Mouse (Mus musculus): ENCODE data around the gene Aplf. TPM values are rescaled to one million over a fixed set of nuclear protein-coding genes. Genes with fewer than 3 reads are reported as not detected.

Aplf gene
- polyA plus RNA-seq, 1 experiment from 2014 or later: 8.5 TPM

DNA sequence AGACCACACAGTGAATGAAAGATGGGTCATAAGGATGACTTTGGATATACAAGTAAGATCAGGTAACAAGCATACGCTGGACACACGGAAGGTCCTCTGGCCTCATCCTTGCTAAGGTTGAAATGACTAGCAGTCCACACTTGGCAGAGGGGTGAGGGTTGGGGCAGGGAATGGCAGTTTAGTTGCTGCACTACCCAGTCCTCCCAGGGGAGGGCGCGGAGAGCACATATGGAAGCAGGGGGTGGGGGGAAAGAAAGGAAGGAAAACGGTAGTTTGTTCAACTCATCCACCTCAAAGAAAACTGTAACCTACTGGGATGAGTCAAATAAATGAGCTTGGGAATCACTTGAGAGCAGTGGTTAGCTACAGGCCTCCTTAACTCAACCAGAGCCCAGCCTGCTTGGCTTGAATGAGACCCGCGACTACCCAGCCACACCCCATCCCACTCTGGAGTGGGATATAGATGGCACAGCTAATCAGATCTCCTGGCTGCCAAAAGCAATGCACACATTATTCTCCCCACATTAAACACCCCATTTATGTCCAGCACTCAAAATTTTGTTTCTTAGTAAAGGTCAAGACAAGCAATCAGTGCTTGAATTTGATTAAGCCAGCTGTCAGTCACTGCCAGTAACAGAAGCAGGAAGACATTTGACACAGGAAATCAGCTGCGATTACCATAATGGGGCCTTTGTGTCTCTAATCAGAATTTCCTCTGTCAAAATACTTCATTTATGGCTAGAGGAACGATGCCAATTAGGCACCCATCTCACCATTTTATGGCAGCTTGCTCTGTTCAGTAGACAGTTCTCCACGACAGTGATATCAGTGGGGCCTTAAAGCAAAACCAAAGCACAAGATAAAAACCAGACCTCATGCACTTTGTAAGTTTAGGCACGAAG is 56.9 kb downstream of the Aplf start:
- ATAC-seq: no peak
- H3K4me1 ChIP-seq (ENCODE audit: control insufficient read depth, insufficient read depth, low read depth, low read length): no peaks in the 10 kb centered on the region

DNA sequence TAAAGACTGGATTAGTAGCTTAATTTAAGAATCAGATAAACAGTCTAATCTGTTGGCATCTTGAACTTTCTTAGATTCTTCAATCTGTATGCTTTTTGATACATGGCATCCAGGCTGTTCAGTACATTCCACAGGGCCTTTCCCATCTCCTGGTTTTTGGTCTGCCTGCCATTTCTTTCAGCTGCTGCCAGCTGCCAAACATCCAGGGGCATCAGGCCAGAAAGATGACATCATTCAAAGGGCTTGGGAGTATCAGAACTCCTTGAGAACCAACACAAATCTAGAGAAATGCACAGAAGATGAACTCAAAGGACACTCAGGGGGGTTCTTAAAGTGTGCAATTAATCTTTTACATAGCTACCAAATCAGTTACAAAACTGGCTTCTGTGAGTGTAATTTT is 72.2 kb downstream of the Aplf start:
- no peak for ATAC-seq
- H3K4me1 ChIP-seq (ENCODE audit: control insufficient read depth, insufficient read depth, low read depth, low read length): peaks cover 4% of the 10 kb centered on the region
- H3K9ac ChIP-seq (ENCODE audit: low read depth, low read length): no peak overlapping the region
- H3K27me3 ChIP-seq (replicated peaks; ENCODE audit: control insufficient read depth, insufficient read depth, low read length): no peaks in the 10 kb centered on the region
- H3K27ac ChIP-seq (ENCODE audit: low read depth, low read length): no peak overlapping the region
- H3K4me3 ChIP-seq (ENCODE audit: low read length): no peak overlapping the region
- no peak overlapping the region for H3K4me2 ChIP-seq (ENCODE audit: low read length)
- H3K9me3 ChIP-seq (ENCODE audit: control insufficient read depth, low read length): no peaks in the 10 kb centered on the region
- no peaks in the 10 kb centered on the region for H3K36me3 ChIP-seq (ENCODE audit: control insufficient read depth, insufficient read depth, low read length)

More for the DNA sequence above, 56.9 kb downstream of the Aplf start:
- no peaks in the 10 kb centered on the region for H3K27me3 ChIP-seq (replicated peaks; ENCODE audit: control insufficient read depth, insufficient read depth, low read length)
- no peaks in the 10 kb centered on the region for H3K36me3 ChIP-seq (ENCODE audit: control insufficient read depth, insufficient read depth, low read length)
- H3K27ac ChIP-seq (ENCODE audit: low read depth, low read length): no peak overlapping the region
- WGBS: 58% methylated on average over 11 of the region's 11 CpGs
- no peaks in the 10 kb centered on the region for H3K9me3 ChIP-seq (ENCODE audit: control insufficient read depth, low read length)
- no peak overlapping the region for H3K4me2 ChIP-seq (ENCODE audit: low read length)
- H3K4me3 ChIP-seq (ENCODE audit: low read length): no peak overlapping the region
- no peak overlapping the region for H3K9ac ChIP-seq (ENCODE audit: low read depth, low read length)

GRCm38 (mm10) chr6:87597116-87597833 is 74.7 kb downstream of the Aplf start:
- Histone ChIP-seq H3K27ac (ENCODE audit: low read depth, low read length) (peak overlapping the region; percentile 47), H3K9me3 (ENCODE audit: control insufficient read depth, low read length) (no peaks in the 10 kb centered on the region), H3K4me3 (ENCODE audit: low read length) (no peak overlapping the region), H3K9ac (ENCODE audit: low read depth, low read length) (no peak overlapping the region), H3K36me3 (ENCODE audit: control insufficient read depth, insufficient read depth, low read length) (no peaks in the 10 kb centered on the region), H3K4me2 (ENCODE audit: low read length) (no peak overlapping the region; the same call in 1 of the 2 replicates), H3K4me1 (ENCODE audit: control insufficient read depth, insufficient read depth, low read depth, low read length) (peaks cover 4% of the 10 kb centered on the region), H3K27me3 (replicated peaks; ENCODE audit: control insufficient read depth, insufficient read depth, low read length) (no peaks in the 10 kb centered on the region)
- peak; percentile 97 for ATAC-seq
- WGBS: 29% methylated on average over 10 of the region's 10 CpGs

GRCm38 (mm10) chr6:87594188-87594587 is 77.8 kb downstream of the Aplf start:
- H3K4me3 ChIP-seq (ENCODE audit: low read length): no peak overlapping the region
- 85% methylated on average over 6 of the region's 6 CpGs for WGBS
- no peak overlapping the region for H3K4me2 ChIP-seq (ENCODE audit: low read length)
- no peak overlapping the region for H3K27ac ChIP-seq (ENCODE audit: low read depth, low read length)
- no peak overlapping the region for H3K9ac ChIP-seq (ENCODE audit: low read depth, low read length)
- peaks cover 9% of the 10 kb centered on the region for H3K4me1 ChIP-seq (ENCODE audit: control insufficient read depth, insufficient read depth, low read depth, low read length)
- no peaks in the 10 kb centered on the region; the same call in 1 of the 2 replicates for H3K27me3 ChIP-seq (replicated peaks; ENCODE audit: control insufficient read depth, insufficient read depth, low read length)
- ATAC-seq: no peak
- no peaks in the 10 kb centered on the region for H3K9me3 ChIP-seq (ENCODE audit: control insufficient read depth, low read length)
- H3K36me3 ChIP-seq (ENCODE audit: control insufficient read depth, insufficient read depth, low read length): no peaks in the 10 kb centered on the region

DNA sequence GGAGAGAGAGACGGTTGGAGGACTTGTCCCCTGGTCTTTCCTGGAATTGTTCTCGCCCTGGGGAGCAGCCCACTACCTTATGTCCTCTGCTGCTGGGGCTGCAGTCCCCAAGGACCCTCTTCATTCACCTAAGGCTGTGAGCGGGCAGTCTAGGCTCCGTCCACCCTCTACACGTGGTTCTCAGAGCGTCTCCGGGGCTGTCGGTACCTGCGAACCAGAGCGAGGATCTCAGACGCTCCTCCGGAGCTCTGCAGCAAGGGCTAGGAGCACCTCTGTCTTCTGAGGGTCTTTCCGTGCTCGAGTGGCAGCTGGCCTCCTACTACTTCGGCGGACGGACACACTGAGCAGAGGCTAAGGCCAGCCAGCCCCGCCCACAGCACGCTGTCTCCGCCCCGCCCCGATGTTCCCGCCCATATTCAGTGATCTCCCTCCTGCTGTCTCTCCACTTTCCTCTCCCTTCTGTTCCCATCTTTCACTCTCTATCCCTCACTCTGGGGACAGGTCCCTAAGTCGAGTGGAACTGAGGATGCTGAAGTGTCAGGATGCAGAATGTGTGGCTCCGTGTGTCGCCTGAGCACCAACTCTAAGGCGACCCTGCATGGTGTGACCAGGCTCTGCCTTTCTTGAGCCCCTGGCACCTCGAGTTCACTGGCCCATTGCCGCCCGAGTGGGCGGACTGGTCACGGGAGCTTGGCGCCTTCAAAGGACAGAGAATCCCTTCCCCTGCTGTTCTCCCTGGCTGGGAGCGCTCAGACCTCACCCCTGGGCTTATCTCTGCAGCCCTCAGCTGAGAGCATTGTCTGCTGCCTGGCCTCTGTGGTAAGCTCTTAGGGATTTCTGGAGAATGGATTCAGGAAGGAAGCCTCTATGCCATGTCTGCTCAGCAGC is 81.4 kb downstream of the Aplf start, which contains the start of gene Prokr1:
TSS of gene Prokr1 (minus strand) at position 350 of the 888 bp plus-strand sequence.
- Histone ChIP-seq H3K9ac (ENCODE audit: low read depth, low read length) (peak within 1 kb of the TSS; percentile 59), H3K36me3 (ENCODE audit: control insufficient read depth, insufficient read depth, low read length) (no peaks in the 10 kb centered on the region), H3K4me1 (ENCODE audit: control insufficient read depth, insufficient read depth, low read depth, low read length) (peaks cover 5% of the 10 kb centered on the region), H3K4me2 (ENCODE audit: low read length) (peak within 1 kb of the TSS; percentile 92), H3K4me3 (ENCODE audit: low read length) (peak within 1 kb of the TSS; percentile 50), H3K27ac (ENCODE audit: low read depth, low read length) (peak within 1 kb of the TSS; percentile 18; the same call in 1 of the 2 replicates), H3K9me3 (ENCODE audit: control insufficient read depth, low read length) (no peaks in the 10 kb centered on the region), H3K27me3 (replicated peaks; ENCODE audit: control insufficient read depth, insufficient read depth, low read length) (no peaks in the 10 kb centered on the region; the same call in 1 of the 2 replicates)
- peak; percentile 94 for ATAC-seq
- WGBS: under 1% methylated on average over 34 of the region's 34 CpGs

- Histone ChIP-seq H3K4me1 (ENCODE audit: control insufficient read depth, insufficient read depth, low read depth, low read length) (peaks cover 5% of the 10 kb centered on the region), H3K4me2 (ENCODE audit: low read length) (peak overlapping the region; percentile 92), H3K4me3 (ENCODE audit: low read length) (peak overlapping the region; percentile 50), H3K9ac (ENCODE audit: low read depth, low read length) (peak overlapping the region; percentile 59), H3K9me3 (ENCODE audit: control insufficient read depth, low read length) (no peaks in the 10 kb centered on the region), H3K36me3 (ENCODE audit: control insufficient read depth, insufficient read depth, low read length) (no peaks in the 10 kb centered on the region), H3K27ac (ENCODE audit: low read depth, low read length) (no peak overlapping the region), H3K27me3 (replicated peaks; ENCODE audit: control insufficient read depth, insufficient read depth, low read length) (no peaks in the 10 kb centered on the region; the same call in 1 of the 2 replicates)
- 16% methylated on average over 12 of the region's 12 CpGs for WGBS
- ATAC-seq: peak; percentile 26; the same call in 1 of the 2 replicates
These were observed 82.1 kb downstream of the Aplf start for GRCm38 (mm10) chr6:87589718-87590393.

DNA sequence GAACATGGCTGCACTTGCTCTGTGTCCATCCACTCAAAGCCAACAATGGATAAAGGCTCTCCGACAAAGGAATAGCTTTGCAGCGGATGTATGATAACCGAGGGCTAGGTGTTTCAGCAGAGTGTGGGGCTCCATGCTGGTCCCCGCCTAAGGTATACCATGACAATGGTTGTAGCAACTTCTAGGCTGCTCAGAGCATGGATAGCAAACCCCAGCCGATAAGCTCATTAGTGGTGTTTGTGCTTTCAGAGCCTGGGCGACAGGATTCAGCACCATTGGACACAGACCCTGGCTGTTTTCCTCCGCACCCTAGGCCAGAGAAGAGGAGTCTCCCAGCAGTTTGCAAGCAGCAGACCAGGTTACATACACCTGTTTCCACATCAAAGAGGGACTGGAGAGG is 88.0 kb downstream of the Aplf start:
- Histone ChIP-seq H3K4me3 (ENCODE audit: low read length) (no peak overlapping the region), H3K27me3 (replicated peaks; ENCODE audit: control insufficient read depth, insufficient read depth, low read length) (no peaks in the 10 kb centered on the region), H3K4me2 (ENCODE audit: low read length) (no peak overlapping the region), H3K4me1 (ENCODE audit: control insufficient read depth, insufficient read depth, low read depth, low read length) (no peaks in the 10 kb centered on the region), H3K27ac (ENCODE audit: low read depth, low read length) (no peak overlapping the region), H3K9ac (ENCODE audit: low read depth, low read length) (no peak overlapping the region), H3K9me3 (ENCODE audit: control insufficient read depth, low read length) (no peaks in the 10 kb centered on the region), H3K36me3 (ENCODE audit: control insufficient read depth, insufficient read depth, low read length) (no peaks in the 10 kb centered on the region)
- WGBS: 87% methylated on average over 7 of the region's 7 CpGs
- ATAC-seq: no peak

DNA sequence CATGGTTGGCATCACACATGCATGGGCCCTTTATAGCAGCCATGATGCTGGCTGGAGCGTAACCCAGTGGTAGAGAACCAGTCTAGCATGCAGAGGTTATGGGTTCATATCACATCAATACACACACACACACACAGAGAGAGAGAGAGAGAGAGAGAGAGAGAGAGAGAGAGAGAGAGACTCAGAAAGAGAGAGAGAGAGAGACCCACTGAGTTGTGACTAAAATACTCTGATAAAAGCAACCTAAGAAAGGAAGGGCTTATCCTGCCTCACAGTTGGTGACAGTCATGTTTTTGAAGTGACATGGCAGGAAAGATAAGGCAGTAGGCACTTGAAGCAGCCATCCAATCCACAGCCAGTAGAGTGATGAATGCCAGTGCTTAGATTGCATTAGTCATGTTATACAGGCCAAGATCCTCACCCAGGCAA is 88.8 kb downstream of the Aplf start:
- no peaks in the 10 kb centered on the region for H3K27me3 ChIP-seq (replicated peaks; ENCODE audit: control insufficient read depth, insufficient read depth, low read length)

More for the DNA sequence above, 88.8 kb downstream of the Aplf start:
- ATAC-seq: no peak
- Histone ChIP-seq H3K9ac (ENCODE audit: low read depth, low read length) (no peak overlapping the region), H3K4me3 (ENCODE audit: low read length) (no peak overlapping the region), H3K27ac (ENCODE audit: low read depth, low read length) (no peak overlapping the region), H3K4me2 (ENCODE audit: low read length) (no peak overlapping the region), H3K9me3 (ENCODE audit: control insufficient read depth, low read length) (no peaks in the 10 kb centered on the region), H3K36me3 (ENCODE audit: control insufficient read depth, insufficient read depth, low read length) (no peaks in the 10 kb centered on the region), H3K4me1 (ENCODE audit: control insufficient read depth, insufficient read depth, low read depth, low read length) (no peaks in the 10 kb centered on the region)
- 96% methylated on average over 1 of the region's 1 CpGs for WGBS
